Mouse (Mus musculus) limb, embryonic 14.5 days (tissue): Measurements from ENCODE around the gene Mst1r. TPM values are rescaled to one million over a fixed set of nuclear protein-coding genes. Genes with fewer than 3 reads are reported as not detected.
A peak's percentile ranks its signal among the peaks of the same experiment; 100 is the strongest.

Experiments
- ATAC-seq: fragments of 200-750 bp; cut with Nextera tagmentation; 2 replicates; pipeline ENCODE4 v1.8.0; 2017; ENCODE audit warnings: low read depth, moderate number of reproducible peaks, moderate TSS enrichment; ENCODE audit not compliant: low FRiP score
- DNase-seq: peaks from one replicate; pipeline ENCODE4 v3.0.0-alpha.2; 2015; ENCODE audit warnings: low spot score
- H3K27ac ChIP-seq: fragments of 300-500 bp; sonication (generic); replicated peaks from 2 replicates; pipeline ENCODE4 v1.5.1; 2014; ENCODE audit warnings: low read depth, mild to moderate bottlenecking, low read length, moderate library complexity, mixed read lengths
- H3K27me3 ChIP-seq: fragments of 300-500 bp; sonication (generic); 2 replicates; pipeline ENCODE4 v1.6.1; 2014; ENCODE audit warnings: low read length, mixed read lengths; ENCODE audit not compliant: control insufficient read depth, insufficient read depth
- H3K36me3 ChIP-seq: fragments of 300-500 bp; sonication (generic); 2 replicates; pipeline ENCODE4 v1.6.1; 2014; ENCODE audit warnings: mild to moderate bottlenecking, low read length, moderate library complexity, mixed read lengths; ENCODE audit not compliant: control insufficient read depth, insufficient read depth
- H3K4me1 ChIP-seq: fragments of 300-500 bp; sonication (generic); 2 replicates; pipeline ENCODE4 v1.6.1; 2014; ENCODE audit warnings: antibody characterized with exemption, low read length, mixed read lengths; ENCODE audit not compliant: control insufficient read depth, insufficient read depth
- H3K4me2 ChIP-seq: fragments of 300-500 bp; sonication (generic); replicated peaks from 2 replicates; pipeline ENCODE4 v1.6.1; 2014; ENCODE audit warnings: low read depth, mild to moderate bottlenecking, low read length, moderate library complexity; ENCODE audit not compliant: severe bottlenecking
- H3K4me3 ChIP-seq: fragments of 300-500 bp; sonication (generic); replicated peaks from 2 replicates; pipeline ENCODE4 v1.5.1; 2014; ENCODE audit warnings: low read length
- H3K9ac ChIP-seq: fragments of 300-500 bp; sonication (generic); 2 replicates; pipeline ENCODE4 v1.6.1; 2014; ENCODE audit warnings: mild to moderate bottlenecking, low read depth, low read length, moderate library complexity; ENCODE audit not compliant: severe bottlenecking
- H3K9me3 ChIP-seq: fragments of 300-500 bp; sonication (generic); 2 replicates; pipeline ENCODE4 v1.6.1; 2016; ENCODE audit warnings: low read length; ENCODE audit not compliant: control insufficient read depth
- POLR2A ChIP-seq: fragments of 200-500 bp; IDR thresholded peaks from 2 replicates; pipeline ENCODE4 v1.8.0; 2012; ENCODE audit warnings: inconsistent platforms, mild to moderate bottlenecking, moderate library complexity, borderline replicate concordance; ENCODE audit not compliant: insufficient read depth, insufficient read length; ENCODE audit errors: extremely low read depth
- WGBS: fragments of 180-500 bp; shearing (Covaris S2); extraction: QIAGEN DNeasy Blood & Tissue Kit; methylation state at CpG from one replicate; pipeline ENCODE4 v1.1.7; 2014; 5-methylcytosine and 5-hydroxymethylcytosine counted together
- polyA plus RNA-seq, 2 experiments: library from polyadenylated mRNA; depleted of rRNA in 1 of 2; stranded (reverse) in 1 of 2; unstranded in 1 of 2; fragments of >200 nt; fragmentation: Nextera tagmentation in 1 of 2; extraction: Ambion mirVana in 1 of 2; gene quantifications; 2 replicates each; pipeline versions ENCODE4 v1.2.1 to v1.2.3; 2012 to 2014

Mst1r gene
- polyA plus RNA-seq (2012; rRNA removed) = 14.1 and 21.9 TPM in 2 replicates
- polyA plus RNA-seq (2014; fragmentation: Nextera tagmentation; extraction: Ambion mirVana) = 1.4 and 2.3 TPM in 2 replicates

- 13% methylated on average over 19 of the region's 19 CpGs for WGBS
- peaks cover 33% of the 10 kb centered on the region for H3K4me1 ChIP-seq
Measured at GRCm38 (mm10) chr9:107906252-107906966, at the start of gene Mst1r. TSS of gene Mst1r (plus strand) at chr9:107906873.

GRCm38 (mm10) chr9:107858343-107858742 lies 48.3 kb upstream of the Mst1r start:
- no peak for TF ChIP-seq POLR2A
- 97% methylated on average over 3 of the region's 3 CpGs for WGBS
- peaks cover 32% of the 10 kb centered on the region for H3K36me3 ChIP-seq

More at GRCm38 (mm10) chr9:107906252-107906966, at the start of gene Mst1r:
- Histone ChIP-seq H3K27ac (peak within 1 kb of the TSS; percentile 39), H3K4me3 (peak within 1 kb of the TSS; percentile 43), H3K27me3 (0 out of 2 replicates have a peak, but pooled peaks cover 4% of the 10 kb centered on the region), H3K4me2 (peak within 1 kb of the TSS; percentile 74), H3K9ac (peak within 1 kb of the TSS; percentile 52), H3K9me3 (no peaks in the 10 kb centered on the region), H3K36me3 (0 out of 2 replicates have a peak, but pooled peaks cover 10% of the 10 kb centered on the region)
- DNase-seq = peak; percentile 85
- TF ChIP-seq POLR2A = no peak
- peak; percentile 82 for ATAC-seq

GRCm38 (mm10) chr9:107864493-107864892 lies 42.2 kb upstream of the Mst1r start:
- Histone ChIP-seq H3K27me3 (no peaks in the 10 kb centered on the region), H3K9ac (no peak overlapping the region), H3K9me3 (no peaks in the 10 kb centered on the region), H3K36me3 (peaks cover 23% of the 10 kb centered on the region), H3K4me1 (no peaks in the 10 kb centered on the region), H3K27ac (no peak overlapping the region), H3K4me2 (no peak overlapping the region), H3K4me3 (no peak overlapping the region)
- WGBS = 70% methylated on average over 1 of the region's 1 CpGs
- ATAC-seq (no peak), DNase-seq (no peak)
- TF ChIP-seq POLR2A = no peak

More at GRCm38 (mm10) chr9:107858343-107858742, 48.3 kb upstream of the Mst1r start:
- no peak overlapping the region for H3K4me2 ChIP-seq
- H3K9ac ChIP-seq = no peak overlapping the region
- ATAC-seq = no peak
- no peaks in the 10 kb centered on the region for H3K27me3 ChIP-seq
- no peak overlapping the region for H3K4me3 ChIP-seq
- DNase-seq = no peak
- H3K27ac ChIP-seq = no peak overlapping the region
- H3K9me3 ChIP-seq = no peaks in the 10 kb centered on the region
- no peaks in the 10 kb centered on the region for H3K4me1 ChIP-seq

- TF ChIP-seq POLR2A = no peak
- 98% methylated on average over 2 of the region's 2 CpGs for WGBS
- Histone ChIP-seq H3K4me1 (0 out of 2 replicates have a peak, but pooled peaks cover under 1% of the 10 kb centered on the region), H3K36me3 (peaks cover 24% of the 10 kb centered on the region; the same call in 1 of the 2 replicates), H3K27me3 (no peaks in the 10 kb centered on the region), H3K9me3 (no peaks in the 10 kb centered on the region), H3K4me3 (no peak overlapping the region), H3K4me2 (no peak overlapping the region), H3K27ac (no peak overlapping the region), H3K9ac (no peak overlapping the region)
- ATAC-seq (no peak), DNase-seq (no peak)
Measured at GRCm38 (mm10) chr9:107866081-107866480, 40.6 kb upstream of the Mst1r start.

- H3K9me3 ChIP-seq = no peaks in the 10 kb centered on the region
- H3K36me3 ChIP-seq = peaks cover 8% of the 10 kb centered on the region; the same call in 1 of the 2 replicates
- ATAC-seq (peak; percentile 100), DNase-seq (peak; percentile 95)
- peaks cover 12% of the 10 kb centered on the region for H3K4me1 ChIP-seq
- under 1% methylated on average over 75 of the region's 80 CpGs for WGBS
- H3K4me2 ChIP-seq = peak overlapping the region; percentile 68
- H3K9ac ChIP-seq = peak overlapping the region; percentile 99
- H3K4me3 ChIP-seq = peak overlapping the region; percentile 97
- H3K27me3 ChIP-seq = no peaks in the 10 kb centered on the region
- peak overlapping the region; percentile 94 for H3K27ac ChIP-seq
- peak; percentile 95 for TF ChIP-seq POLR2A
Measured at GRCm38 (mm10) chr9:107872350-107873098, 34.1 kb upstream of the Mst1r start.
